Mouse (Mus musculus): ENCODE measurements around the gene Fam219b. TPM values are rescaled to one million over a fixed set of nuclear protein-coding genes. Genes with fewer than 3 reads are reported as not detected.

Fam219b gene
- polyA plus RNA-seq, 1 experiment: 12.2 TPM

DNA sequence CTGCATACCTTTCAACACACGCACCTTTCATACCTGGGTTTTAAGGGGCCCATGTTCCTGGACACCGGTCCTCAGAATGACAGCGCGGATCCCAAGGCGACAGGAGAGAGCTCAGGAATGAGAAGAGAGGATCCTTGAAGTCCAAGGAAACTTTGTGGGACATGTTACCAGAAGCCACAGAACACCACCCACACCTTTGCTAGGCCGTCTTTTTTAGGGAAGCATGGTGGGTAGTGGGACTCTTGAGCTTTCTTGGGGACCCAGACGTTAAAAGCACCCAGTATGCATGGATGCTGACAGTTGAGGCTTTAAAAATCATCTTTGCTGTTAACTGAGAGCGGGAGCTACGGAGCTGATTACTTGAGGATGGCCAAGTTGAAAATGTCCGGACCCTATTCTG lies 32.4 kb upstream of the Fam219b start:
- no peak for DNase-seq (ENCODE audit: low read depth)
- TF ChIP-seq CTCF (IDR thresholded peaks at IDR 0.05; ENCODE audit: borderline replicate concordance, extremely low read depth, insufficient read depth, insufficient read length): no peak
- TF ChIP-seq POLR2A (IDR thresholded peaks at IDR 0.05; ENCODE audit: borderline replicate concordance, extremely low read depth, insufficient read depth, insufficient read length, poor library complexity, severe bottlenecking): no peak

DNA sequence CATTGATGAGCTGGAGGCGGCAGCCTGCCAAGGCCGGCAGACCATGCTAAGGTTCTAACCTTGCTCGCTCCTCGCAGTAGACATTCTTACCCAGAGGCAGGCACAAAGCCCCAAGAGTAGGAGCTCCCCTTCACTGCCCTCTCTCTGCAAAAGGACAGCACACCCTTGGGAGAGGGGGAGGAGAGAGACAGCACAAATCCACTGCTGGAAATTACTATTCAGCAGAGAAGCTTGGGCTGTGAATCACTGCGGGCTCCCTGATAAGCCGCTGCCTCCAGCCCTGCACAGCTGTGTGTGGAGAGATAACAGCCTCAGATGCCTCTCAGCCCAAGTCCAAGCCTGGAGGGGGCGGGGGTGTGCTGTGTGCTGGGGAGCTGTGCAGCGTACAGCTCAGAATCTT lies 31.6 kb upstream of the Fam219b start:
- peak; percentile 91 for DNase-seq (ENCODE audit: low read depth)
- TF ChIP-seq POLR2A (IDR thresholded peaks at IDR 0.05; ENCODE audit: borderline replicate concordance, extremely low read depth, insufficient read depth, insufficient read length, poor library complexity, severe bottlenecking): no peak
- TF ChIP-seq CTCF (IDR thresholded peaks at IDR 0.05; ENCODE audit: borderline replicate concordance, extremely low read depth, insufficient read depth, insufficient read length): no peak

DNA sequence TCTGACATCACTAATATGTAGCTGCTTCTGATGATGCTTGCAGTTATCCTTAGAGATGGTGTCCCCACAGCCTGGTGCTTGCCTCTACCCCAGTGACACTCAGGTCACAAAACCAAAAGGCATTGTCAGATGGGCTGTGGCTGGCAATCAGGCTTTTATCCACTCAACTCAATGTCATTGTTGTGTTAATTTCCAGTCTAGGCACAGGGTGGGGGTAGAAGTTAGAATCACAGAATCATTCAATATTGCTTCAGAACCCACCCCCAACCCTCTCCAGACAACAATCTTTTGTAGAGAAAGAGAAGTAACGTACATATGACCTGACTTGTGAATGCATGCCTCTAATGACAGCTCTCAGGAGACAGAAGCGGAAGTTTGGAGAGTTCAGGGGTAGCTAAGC lies 26.8 kb upstream of the Fam219b start:
- DNase-seq (ENCODE audit: low read depth): no peak
- TF ChIP-seq CTCF (IDR thresholded peaks at IDR 0.05; ENCODE audit: borderline replicate concordance, extremely low read depth, insufficient read depth, insufficient read length): no peak
- no peak for TF ChIP-seq POLR2A (IDR thresholded peaks at IDR 0.05; ENCODE audit: borderline replicate concordance, extremely low read depth, insufficient read depth, insufficient read length, poor library complexity, severe bottlenecking)

DNA sequence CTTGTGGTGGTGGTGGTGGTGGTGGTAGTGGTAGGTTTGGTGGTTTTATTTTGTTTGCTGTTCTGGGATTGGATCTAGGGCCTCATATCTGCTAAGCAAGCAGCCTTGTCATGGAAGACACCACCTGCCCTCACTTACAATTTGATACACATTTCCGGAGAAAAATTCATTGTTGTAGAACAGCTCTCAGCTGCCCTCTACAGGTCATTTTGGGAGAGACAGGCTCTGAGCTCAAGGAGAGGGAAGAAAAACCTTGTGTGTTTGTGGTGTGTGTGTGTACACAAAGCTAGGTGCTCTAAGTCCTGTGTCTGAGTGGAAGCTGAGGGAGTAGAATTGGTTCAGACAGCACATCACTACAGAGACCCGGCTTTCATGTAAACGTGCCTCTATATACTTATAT lies 20.2 kb upstream of the Fam219b start:
- DNase-seq (ENCODE audit: low read depth): peak; percentile 88
- TF ChIP-seq POLR2A (IDR thresholded peaks at IDR 0.05; ENCODE audit: borderline replicate concordance, extremely low read depth, insufficient read depth, insufficient read length, poor library complexity, severe bottlenecking) (no peak), CTCF (IDR thresholded peaks at IDR 0.05; ENCODE audit: borderline replicate concordance, extremely low read depth, insufficient read depth, insufficient read length) (peak; percentile 78; the same call in 1 of the 2 replicates)

DNA sequence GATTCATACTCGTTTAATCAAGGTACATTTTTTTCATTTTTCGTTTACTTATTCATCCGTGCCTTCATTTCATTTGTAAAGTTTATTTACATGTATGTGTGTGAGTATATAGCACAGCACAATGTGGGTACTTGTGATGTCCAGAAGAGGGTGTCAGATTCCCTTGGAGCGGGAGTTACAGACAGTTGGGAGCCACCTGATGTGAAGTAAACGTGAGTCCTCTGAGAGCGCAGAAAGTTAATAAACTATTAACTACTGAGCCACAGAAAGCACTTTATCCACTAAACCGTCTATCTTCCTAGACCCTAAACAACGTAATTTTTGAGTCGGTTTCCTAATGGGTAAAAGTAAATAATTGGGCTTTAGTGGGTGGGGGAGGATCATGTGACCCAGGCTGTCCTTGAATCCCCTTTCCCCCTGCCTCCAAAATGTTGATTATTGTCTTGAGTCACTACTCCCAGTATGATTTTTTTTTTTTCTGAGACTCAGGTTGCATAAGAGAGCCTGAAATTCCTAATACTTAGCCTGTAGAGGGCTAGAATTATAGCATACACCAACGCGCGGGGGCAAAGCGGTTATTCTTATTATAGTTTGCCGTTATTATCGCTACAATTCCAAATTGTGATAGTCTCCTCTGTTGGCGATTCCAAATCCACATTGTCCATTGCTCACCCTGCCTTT lies 16.8 kb upstream of the Fam219b start:
- TF ChIP-seq POLR2A (IDR thresholded peaks at IDR 0.05; ENCODE audit: borderline replicate concordance, extremely low read depth, insufficient read depth, insufficient read length, poor library complexity, severe bottlenecking): no peak
- no peak for TF ChIP-seq CTCF (IDR thresholded peaks at IDR 0.05; ENCODE audit: borderline replicate concordance, extremely low read depth, insufficient read depth, insufficient read length)
- DNase-seq (ENCODE audit: low read depth): peak; percentile 30

DNA sequence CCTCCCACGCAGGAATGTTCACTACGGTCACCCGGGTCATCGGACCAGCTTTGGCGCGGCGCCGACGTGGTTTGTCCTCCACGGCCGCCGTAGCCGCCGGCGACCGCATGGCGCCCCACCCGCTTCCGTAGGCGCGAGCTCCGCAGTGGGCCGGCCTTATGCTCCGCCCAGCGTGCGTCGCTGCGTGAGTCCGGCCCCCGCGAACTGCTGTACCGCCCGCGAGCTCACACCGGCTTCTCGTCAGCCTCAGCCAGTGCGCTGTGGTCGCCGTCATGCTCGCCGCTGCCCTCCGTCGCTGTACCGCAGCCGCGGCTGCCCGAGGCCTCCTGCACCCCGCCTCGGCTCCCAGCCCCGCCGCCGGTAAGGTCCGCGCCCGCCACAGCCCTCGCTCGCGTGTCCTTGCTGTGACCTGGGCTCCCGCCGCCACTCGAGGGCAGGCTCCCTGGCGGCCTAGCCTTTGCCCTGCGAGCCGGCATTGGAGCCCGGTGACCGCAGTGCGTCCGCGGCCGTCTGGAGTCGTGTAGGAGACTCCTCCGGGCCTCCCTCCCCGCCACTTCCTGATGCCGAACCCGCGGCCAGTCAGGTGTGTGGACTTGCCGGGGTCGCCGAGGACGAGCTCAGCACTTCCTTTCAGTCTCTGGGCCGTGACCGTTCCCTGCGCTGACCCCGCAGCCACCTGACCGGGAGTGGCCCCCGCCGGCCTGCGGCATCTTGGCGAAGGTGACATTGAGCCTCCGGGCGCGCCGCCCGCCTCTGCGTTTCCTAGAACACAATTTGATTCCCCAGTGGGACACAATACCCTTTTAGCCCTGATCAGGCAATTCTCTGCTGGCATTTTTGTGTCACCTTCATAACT lies 16.0 kb upstream of the Fam219b start, which contains the start of gene Cox5a:
Gene Cox5a (plus strand): TSS at position 219 of the 856 bp plus-strand sequence.
- peak; percentile 98 for DNase-seq (ENCODE audit: low read depth)

GRCm38 (mm10) chr9:57522114-57522860 lies 15.0 kb upstream of the Fam219b start:
- TF ChIP-seq CTCF (IDR thresholded peaks at IDR 0.05; ENCODE audit: borderline replicate concordance, extremely low read depth, insufficient read depth, insufficient read length): no peak
- no peak for TF ChIP-seq POLR2A (IDR thresholded peaks at IDR 0.05; ENCODE audit: borderline replicate concordance, extremely low read depth, insufficient read depth, insufficient read length, poor library complexity, severe bottlenecking)
- no peak for DNase-seq (ENCODE audit: low read depth)

More for the DNA sequence above, 16.0 kb upstream of the Fam219b start, which contains the start of gene Cox5a:
- no peak for TF ChIP-seq CTCF (IDR thresholded peaks at IDR 0.05; ENCODE audit: borderline replicate concordance, extremely low read depth, insufficient read depth, insufficient read length)
- peak; percentile 82 for TF ChIP-seq POLR2A (IDR thresholded peaks at IDR 0.05; ENCODE audit: borderline replicate concordance, extremely low read depth, insufficient read depth, insufficient read length, poor library complexity, severe bottlenecking)

DNA sequence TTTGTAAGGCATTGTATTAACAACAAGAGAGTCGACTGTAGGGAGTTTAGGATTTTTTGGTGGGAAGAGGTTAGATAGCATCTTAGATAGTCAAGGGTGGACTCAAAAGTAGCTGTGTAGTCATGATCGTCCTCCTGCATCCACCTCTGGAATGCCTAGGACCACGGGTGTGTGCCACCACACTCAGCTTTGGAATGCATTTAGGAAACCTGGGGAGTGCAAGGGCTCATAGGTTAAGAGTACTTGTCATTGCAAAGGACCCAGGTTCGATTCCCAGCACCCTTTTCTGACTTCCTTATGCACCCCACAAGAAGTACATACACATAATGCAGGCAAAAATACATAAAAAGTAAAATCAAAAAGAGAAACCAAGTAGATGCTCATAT lies 14.5 kb upstream of the Fam219b start:
- no peak for DNase-seq (ENCODE audit: low read depth)
- TF ChIP-seq CTCF (IDR thresholded peaks at IDR 0.05; ENCODE audit: borderline replicate concordance, extremely low read depth, insufficient read depth, insufficient read length) (no peak), POLR2A (IDR thresholded peaks at IDR 0.05; ENCODE audit: borderline replicate concordance, extremely low read depth, insufficient read depth, insufficient read length, poor library complexity, severe bottlenecking) (no peak)

GRCm38 (mm10) chr9:57523754-57524153 lies 13.6 kb upstream of the Fam219b start:
- TF ChIP-seq POLR2A (IDR thresholded peaks at IDR 0.05; ENCODE audit: borderline replicate concordance, extremely low read depth, insufficient read depth, insufficient read length, poor library complexity, severe bottlenecking) (no peak), CTCF (IDR thresholded peaks at IDR 0.05; ENCODE audit: borderline replicate concordance, extremely low read depth, insufficient read depth, insufficient read length) (no peak)
- DNase-seq (ENCODE audit: low read depth): peak; percentile 79

- DNase-seq (ENCODE audit: low read depth): no peak
- TF ChIP-seq POLR2A (IDR thresholded peaks at IDR 0.05; ENCODE audit: borderline replicate concordance, extremely low read depth, insufficient read depth, insufficient read length, poor library complexity, severe bottlenecking) (no peak), CTCF (IDR thresholded peaks at IDR 0.05; ENCODE audit: borderline replicate concordance, extremely low read depth, insufficient read depth, insufficient read length) (no peak)
Observed at GRCm38 (mm10) chr9:57524439-57524838, 12.9 kb upstream of the Fam219b start.

DNA sequence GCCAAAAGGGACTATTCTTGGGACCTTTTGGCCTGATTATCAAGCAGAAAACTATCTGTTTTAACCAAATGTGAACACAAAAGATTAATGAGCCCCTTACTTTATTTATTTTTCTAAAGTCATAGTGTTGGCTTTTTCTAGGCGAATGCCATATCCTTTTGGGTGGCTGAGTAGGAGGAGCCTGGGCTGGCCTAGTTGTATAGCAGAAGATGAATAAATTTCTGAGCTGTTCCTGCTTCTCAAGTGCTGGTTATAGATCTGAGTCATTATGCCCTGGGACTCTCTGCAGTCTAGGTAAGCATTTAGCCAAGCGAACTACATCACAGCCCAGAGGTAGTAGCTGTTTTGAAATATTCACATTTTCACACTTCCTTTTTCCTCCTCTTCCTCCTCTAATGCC lies 11.8 kb upstream of the Fam219b start:
- no peak for DNase-seq (ENCODE audit: low read depth)
- TF ChIP-seq CTCF (IDR thresholded peaks at IDR 0.05; ENCODE audit: borderline replicate concordance, extremely low read depth, insufficient read depth, insufficient read length) (no peak), POLR2A (IDR thresholded peaks at IDR 0.05; ENCODE audit: borderline replicate concordance, extremely low read depth, insufficient read depth, insufficient read length, poor library complexity, severe bottlenecking) (no peak)
